Mouse (Mus musculus): ENCODE results near the gene Clrn2.

Clrn2 gene

DNA sequence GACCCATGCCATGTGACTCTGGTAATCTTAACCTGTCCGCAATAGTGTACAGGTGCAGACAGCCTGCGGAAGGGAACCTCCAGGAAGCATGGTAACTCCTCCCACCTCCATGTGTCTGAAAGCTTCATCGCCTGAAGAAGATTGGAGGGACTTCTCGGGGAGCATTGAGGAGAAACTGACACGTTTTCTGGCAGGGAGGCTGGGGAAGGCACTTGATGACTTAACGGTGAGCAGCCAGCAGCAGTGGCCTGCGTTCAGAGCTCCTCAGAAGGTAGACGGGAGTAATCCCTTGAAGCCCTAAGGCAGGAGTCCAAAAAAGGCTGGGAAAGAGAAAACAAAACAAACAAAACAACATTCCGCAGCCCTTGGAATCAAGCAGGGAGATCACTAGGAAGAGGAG, 905 bp downstream of the Clrn2 start:
- no peak for DNase-seq

DNA sequence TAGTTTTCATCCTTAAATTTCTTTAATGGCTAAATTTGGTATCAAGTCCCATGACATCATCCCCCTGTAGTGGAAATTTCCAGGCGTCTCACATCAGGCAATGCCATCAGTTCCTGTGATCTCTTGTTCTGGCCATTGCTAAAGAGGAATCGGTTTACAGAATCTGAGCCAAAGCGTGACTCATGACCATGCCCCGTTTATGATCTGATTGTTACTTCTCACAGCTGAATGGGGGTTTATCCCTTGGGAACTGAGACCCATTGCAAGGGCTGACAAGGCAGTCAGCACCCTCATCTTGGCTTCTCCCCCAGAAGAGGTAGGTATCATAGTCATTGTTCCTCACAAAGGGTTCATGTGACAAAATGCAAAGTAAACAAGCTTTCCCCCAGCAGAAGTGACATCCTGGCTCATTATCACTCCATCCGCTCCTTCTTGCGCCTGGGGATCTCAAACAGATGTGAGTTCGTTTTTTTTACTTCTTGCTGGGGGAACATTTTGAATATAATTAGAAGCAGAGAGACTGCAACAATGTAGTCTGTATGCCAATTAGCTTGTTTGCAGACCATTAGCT, 19.4 kb downstream of the Clrn2 start:
- no peak for DNase-seq

GRCm38 (mm10) chr5:45473521-45473920, 20.0 kb downstream of the Clrn2 start:
- DNase-seq = no peak

DNA sequence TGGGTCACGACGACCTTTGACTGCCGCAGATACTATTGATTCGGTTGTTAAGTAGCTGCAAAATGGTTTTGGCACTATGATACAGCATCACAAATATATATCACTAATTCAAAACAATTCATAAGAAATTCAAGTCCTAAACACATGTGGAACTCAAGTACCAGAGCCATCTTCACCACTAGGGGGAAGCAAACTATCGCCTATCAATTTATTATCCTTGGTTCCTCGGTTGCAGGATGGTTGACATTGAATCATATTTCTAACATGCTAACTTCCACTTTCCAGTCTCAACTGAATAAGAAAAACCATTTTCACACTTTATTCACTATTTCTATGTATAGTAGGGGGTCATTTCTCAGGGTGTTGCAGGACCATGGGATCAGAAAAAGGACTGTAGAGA, 20.7 kb downstream of the Clrn2 start:
- DNase-seq = peak; percentile 85

DNA sequence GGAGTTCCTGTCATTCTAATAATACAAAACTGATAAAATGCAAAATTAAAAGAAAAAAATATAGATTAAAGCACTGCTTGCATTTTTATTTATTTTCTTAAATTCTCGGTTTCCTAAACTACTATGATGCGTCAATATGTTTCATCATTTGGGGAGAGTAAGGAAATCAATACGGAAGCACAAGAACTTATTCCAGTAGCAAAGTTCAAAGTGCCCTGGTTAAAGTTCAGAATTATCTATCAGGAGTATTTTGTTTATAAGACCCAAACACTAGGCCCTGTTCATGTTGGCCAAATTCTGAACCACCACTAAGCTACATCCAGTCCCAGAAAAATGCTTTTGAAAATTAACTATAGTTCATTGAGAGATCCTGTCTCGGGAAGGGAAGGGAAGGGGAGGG, 21.2 kb downstream of the Clrn2 start:
- no peak for DNase-seq

GRCm38 (mm10) chr5:45475771-45476170, 22.2 kb downstream of the Clrn2 start:
- DNase-seq = no peak

DNA sequence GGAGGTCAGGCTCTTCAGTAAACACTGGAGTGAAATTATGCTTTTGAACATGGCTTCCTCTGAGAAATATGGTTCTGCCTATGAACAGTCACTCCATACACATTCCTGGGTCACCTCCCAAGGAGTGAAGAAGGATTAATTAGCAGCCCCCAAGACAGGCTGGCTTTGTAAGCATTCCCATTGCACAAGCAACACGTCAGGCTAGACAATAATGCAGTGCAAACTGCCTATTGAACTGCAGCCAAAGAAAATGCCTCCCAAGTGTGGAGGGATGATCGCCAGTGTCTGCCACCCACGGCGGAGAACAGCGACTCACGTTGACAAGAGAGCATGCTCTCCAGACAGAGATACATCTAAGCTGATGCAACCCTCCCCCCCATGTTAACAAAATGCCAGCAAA, 22.7 kb downstream of the Clrn2 start:
- no peak for DNase-seq

- no peak for DNase-seq
Observed at GRCm38 (mm10) chr5:45477601-45478000, 24.1 kb downstream of the Clrn2 start.

GRCm38 (mm10) chr5:45480066-45480465, 26.5 kb downstream of the Clrn2 start:
- no peak for DNase-seq

- peak; percentile 56 for DNase-seq
Observed at GRCm38 (mm10) chr5:45481125-45481524, 27.6 kb downstream of the Clrn2 start.

DNA sequence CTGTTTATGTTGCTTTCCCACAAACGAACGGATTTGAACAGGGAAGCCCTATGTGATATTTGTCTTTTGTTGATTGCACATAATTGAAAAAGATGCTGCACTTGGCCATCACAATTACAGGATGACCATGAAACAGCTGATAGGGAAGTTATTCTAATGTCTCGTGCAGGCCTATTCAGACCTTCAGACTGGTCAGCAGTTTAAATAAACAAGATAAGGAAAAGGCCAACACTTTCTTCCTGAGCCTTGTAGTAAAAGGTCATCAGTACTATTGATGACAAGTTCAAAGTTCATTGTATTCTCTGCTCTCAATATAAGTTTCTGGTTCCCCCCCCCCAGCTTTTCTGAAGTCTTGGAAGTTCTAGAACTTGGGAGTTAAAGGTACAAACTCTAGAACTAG, 29.1 kb downstream of the Clrn2 start:
- DNase-seq = no peak

GRCm38 (mm10) chr5:45483654-45484053, 30.1 kb downstream of the Clrn2 start:
- no peak for DNase-seq

DNA sequence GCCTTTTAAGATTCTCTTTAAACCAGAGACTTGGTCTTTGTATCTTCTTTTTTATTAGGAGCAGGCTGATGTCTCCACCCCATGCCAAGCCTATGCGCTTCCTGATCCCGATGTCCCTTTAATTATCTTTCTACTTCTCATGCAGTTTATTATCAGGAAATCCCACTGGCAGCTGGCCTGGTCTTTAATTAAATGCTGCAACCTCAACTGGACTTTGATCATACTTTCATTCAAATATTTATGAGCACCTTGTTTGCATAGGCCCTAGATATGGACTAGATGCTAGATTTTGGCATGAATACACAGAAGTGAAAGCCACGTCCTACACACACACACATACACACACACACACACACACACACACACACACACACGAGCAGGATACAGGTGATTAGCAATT, 38.2 kb downstream of the Clrn2 start:
- DNase-seq = no peak

DNA sequence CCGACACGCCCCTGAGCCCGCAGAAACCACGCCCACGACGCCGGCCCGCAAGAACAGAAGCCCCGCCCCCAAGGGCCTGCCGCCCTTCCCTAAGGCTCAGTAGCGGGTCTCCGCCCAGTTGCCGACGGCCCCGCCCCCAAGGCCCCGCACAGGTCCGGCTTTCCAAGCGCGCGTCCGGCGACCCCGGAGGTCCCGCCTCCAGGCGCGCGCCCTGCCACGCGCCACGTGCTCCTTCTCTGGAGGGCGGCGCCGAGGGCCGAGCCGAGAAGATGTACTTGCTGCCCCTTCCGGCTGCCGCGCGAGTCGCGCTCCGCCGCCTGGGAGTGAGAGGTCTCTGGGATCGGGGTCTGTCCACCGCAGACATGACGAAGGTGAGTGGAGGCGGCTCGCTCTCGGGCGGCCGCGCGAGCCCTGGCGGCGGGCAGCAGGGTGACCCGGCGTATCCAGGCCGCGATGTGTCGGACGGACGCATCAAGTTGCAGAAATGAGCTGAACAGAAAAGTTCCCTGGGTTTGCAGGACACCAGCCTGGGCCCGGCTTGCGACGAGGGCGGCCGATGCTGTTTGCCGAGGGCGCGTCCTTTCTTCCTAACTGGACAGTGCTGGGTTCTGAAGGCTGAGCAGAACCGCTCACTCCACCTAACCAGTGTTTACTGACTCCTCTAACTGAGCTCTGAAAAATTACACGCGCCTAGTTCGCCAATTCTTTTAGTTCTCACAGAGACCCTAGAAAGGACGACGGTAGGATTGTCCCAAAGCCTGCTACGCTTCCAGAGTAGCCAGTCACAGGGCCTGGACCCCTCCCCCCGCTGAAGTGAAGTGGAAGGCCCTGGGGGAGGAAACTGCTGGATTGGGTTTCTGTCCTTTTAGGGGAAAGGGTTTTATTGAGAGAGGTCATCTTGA, 39.9 kb downstream of the Clrn2 start, which contains the start of gene Lap3:
Gene Lap3, plus strand, starts transcription at position 184 of the 902 bp plus-strand sequence.
- DNase-seq = peak; percentile 100

DNA sequence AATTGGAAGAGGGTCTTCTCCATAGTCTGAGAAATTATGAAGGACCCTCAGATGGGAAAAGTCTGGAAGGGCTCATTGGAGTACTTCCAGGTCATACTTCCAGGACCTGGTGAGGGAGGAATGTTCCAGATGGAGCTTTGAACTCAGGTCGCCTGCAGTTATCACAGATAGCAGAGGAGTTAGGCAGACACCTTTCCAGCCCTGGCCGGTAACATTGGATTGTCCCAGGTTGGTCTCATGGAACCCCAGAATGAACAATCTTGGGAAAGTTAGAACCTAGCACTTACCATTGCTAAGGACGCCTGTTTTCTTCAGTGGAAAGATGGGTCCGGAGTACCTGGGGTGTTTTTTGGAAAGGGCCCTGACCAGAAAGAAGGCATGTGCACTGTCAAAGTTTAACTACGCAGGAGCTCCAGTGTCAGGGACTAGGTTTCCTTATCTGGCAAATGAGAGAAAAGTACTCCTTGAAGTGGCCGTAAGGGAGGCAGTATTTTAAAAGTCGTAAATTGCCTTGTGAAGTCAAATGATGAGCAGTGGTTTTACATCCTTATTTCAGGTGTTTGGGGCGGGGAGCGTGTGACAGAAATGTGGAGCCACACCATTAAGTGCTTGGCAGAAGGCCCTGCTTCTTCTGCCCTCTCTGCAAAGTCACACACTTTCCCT, 40.7 kb downstream of the Clrn2 start:
- peak; percentile 58 for DNase-seq

GRCm38 (mm10) chr5:45495429-45495975, 42.0 kb downstream of the Clrn2 start:
- no peak for DNase-seq

DNA sequence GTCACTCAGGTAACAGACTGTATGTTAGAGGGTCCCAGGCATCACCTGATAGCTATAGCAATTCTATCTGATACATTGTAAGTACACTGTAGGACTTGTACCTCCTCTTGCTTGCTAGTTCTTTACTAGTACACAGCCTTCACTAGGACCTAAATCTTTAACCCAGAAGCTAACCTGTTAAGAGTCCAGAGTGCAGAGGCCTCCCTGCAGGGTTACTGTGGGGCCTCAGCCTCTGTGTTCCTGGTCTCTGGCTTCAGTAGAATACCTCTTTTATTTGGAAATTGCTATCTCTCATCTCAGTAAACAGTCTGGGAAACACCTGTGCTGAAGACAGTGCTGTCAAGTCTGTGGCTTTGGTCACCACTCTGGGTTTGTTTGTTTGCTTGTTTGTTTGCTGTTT, 42.5 kb downstream of the Clrn2 start:
- peak; percentile 71 for DNase-seq

- DNase-seq = no peak
Observed at GRCm38 (mm10) chr5:45496479-45496878, 42.9 kb downstream of the Clrn2 start.

DNA sequence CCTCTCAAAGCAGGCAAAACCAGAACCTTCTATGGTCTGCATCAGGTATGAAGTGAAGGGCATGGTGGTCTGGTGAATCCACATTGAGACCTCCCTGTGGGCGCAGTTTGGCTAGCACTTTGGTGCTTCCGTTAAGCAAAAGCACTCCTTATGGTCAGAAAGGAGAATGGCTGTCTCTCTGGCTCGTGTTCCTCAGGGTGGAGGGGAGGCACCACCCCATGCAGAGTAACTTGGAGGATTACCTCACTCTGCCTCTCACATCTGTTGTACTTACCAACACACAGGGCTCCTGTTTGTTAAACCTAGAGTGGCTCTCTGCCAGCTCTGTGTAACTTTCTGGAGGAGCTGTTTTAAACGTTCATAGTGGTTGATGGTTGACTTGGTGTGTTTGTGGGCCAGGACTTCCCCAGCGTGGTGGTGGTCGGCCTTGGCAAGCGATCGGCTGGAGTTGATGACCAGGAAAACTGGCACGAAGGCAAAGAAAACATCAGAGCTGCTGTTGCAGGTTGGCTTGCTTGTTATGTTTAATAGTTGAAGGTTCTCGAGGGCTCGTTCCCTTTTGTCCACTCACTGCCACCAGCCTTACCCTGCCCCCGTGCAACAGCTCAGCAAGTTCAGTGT, 43.5 kb downstream of the Clrn2 start:
- DNase-seq = peak; percentile 59

- DNase-seq = no peak
Observed at GRCm38 (mm10) chr5:45497564-45497963, 44.0 kb downstream of the Clrn2 start.

DNA sequence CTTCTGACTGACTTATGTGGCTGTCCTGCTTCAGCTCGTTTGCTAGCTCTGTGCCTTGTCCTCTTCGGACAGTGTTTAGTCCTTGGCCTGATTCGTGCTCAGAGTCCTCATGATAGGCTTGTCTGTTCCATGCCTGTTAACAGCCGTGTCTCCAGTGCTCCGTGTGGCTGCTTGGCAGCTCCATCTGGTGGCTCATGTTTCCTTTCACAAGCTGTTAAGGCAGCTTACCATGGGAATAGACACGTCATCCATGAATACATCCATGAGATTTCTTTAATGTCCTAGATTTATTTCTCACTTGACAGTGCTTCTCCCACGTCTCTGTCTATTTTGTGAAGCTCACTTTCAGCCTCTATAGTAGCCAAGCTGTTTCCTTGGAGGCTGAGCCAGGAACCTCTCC, 56.5 kb downstream of the Clrn2 start:
- DNase-seq = no peak

DNA sequence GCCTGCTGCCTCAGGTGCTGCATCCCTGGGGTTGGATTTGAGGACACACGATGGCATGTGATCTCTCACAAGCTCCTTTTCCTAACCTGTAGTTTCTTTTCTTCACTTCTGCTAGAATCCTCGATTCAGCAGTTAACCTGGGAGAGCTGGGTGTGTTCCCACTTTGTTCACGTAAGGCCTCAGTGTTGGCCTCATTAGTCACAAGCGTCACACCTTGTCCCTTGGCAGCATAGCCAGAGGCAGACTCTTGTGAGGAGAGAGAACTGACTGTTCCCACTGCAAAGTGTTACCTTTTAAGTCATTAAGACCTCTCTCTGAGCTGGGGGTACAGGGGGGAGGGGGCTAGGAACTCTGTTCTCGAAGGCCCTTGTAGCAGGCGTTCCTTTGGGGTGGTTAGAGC, 59.4 kb downstream of the Clrn2 start:
- peak; percentile 67 for DNase-seq

DNA sequence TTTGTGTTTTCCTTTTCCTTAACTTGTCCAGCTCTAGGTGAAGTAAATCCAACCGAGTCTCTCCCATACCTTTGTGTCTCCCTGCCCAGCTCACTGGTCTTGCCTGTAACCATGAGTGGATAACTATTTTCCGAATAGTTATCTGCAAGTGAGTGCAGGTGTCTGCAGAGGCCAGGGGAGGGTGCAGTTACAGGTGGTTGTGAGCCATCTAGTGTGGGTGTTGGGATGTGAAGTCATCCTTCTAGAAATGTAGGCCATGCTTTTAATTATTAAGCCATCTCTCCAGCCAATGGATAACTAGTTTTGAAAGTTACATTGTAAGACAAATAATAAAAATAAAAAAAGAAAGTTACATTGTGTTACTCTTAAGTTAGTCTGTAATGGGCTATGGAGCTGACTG, 60.0 kb downstream of the Clrn2 start:
- DNase-seq = peak; percentile 82

Data from kidney, adult 9 months (tissue).